Mouse (Mus musculus) lung, postnatal 36 days (tissue): ENCODE measurements at regions not wholly inside any gene's neighbourhood (a gene's known extent, or its start where the extent isn't known, plus 50 kb on each side); places are given as distances from the start of the nearest gene placed in this dataset.
"Not testable (repeated sequence)": the region's sequence is repeated elsewhere in the genome, so short reads cannot be mapped to it uniquely, and the experiment has no call there.

Experiments used
- DNase-seq: peaks from one replicate; pipeline ENCODE4 v3.0.0; 2022; ENCODE audit warnings: mixed read lengths

- DNase-seq = no peak
Observed at GRCm38 (mm10) chr3:60811924-60812323, 190.7 kb upstream of the P2ry1 start.

- DNase-seq = no peak
Observed at GRCm38 (mm10) chr3:60813485-60813884, 189.1 kb upstream of the P2ry1 start.

GRCm38 (mm10) chr3:60819684-60820281, 182.8 kb upstream of the P2ry1 start:
- DNase-seq = no peak

GRCm38 (mm10) chr3:60821463-60821862, 181.1 kb upstream of the P2ry1 start:
- no peak for DNase-seq

- no peak for DNase-seq
Observed at GRCm38 (mm10) chr3:60826759-60827158, 175.8 kb upstream of the P2ry1 start.

- no peak for DNase-seq
Observed at GRCm38 (mm10) chr3:60832385-60832784, 170.2 kb upstream of the P2ry1 start.

GRCm38 (mm10) chr3:60841895-60842294, 160.7 kb upstream of the P2ry1 start:
- DNase-seq = no peak

- DNase-seq = no peak
Observed at GRCm38 (mm10) chr3:60845293-60845692, 157.3 kb upstream of the P2ry1 start.

- DNase-seq = no peak
Observed at GRCm38 (mm10) chr3:60848437-60848836, 154.2 kb upstream of the P2ry1 start.

- DNase-seq = no peak
Observed at GRCm38 (mm10) chr3:60853773-60854172, 148.8 kb upstream of the P2ry1 start.

GRCm38 (mm10) chr3:60855734-60856133, 146.9 kb upstream of the P2ry1 start:
- DNase-seq = no peak

- no peak for DNase-seq
Observed at GRCm38 (mm10) chr3:60858474-60859118, 144.0 kb upstream of the P2ry1 start.

- no peak for DNase-seq
Observed at GRCm38 (mm10) chr3:60859119-60859515, 143.5 kb upstream of the P2ry1 start.

GRCm38 (mm10) chr3:60876858-60877257, 125.7 kb upstream of the P2ry1 start:
- DNase-seq = not testable (repeated sequence)

GRCm38 (mm10) chr3:60878880-60879279, 123.7 kb upstream of the P2ry1 start:
- DNase-seq = no peak

- no peak for DNase-seq
Observed at GRCm38 (mm10) chr3:60884027-60884426, 118.6 kb upstream of the P2ry1 start.

- DNase-seq = no peak
Observed at GRCm38 (mm10) chr3:60889191-60889861, 113.3 kb upstream of the P2ry1 start.

GRCm38 (mm10) chr3:60897628-60898269, 104.8 kb upstream of the P2ry1 start:
- DNase-seq = no peak

GRCm38 (mm10) chr3:60898720-60899119, 103.9 kb upstream of the P2ry1 start:
- DNase-seq = no peak

- DNase-seq = no peak
Observed at GRCm38 (mm10) chr3:60901571-60901970, 101.0 kb upstream of the P2ry1 start.

- DNase-seq = no peak
Observed at GRCm38 (mm10) chr3:60916411-60916810, 86.2 kb upstream of the P2ry1 start.

GRCm38 (mm10) chr3:60917271-60917670, 85.3 kb upstream of the P2ry1 start:
- DNase-seq = no peak

GRCm38 (mm10) chr3:60926024-60926547, 76.5 kb upstream of the P2ry1 start:
- no peak for DNase-seq

GRCm38 (mm10) chr3:60928910-60929309, 73.7 kb upstream of the P2ry1 start:
- peak; percentile 1 for DNase-seq
